Mouse (Mus musculus) left cerebral cortex, postnatal 4 days (tissue): Measurements from ENCODE around the gene Tbc1d16. TPM values are rescaled to one million over a fixed set of nuclear protein-coding genes. Genes with fewer than 3 reads are reported as not detected.

ENCODE experiments used
- DNase-seq: peaks from one replicate; pipeline ENCODE4 v3.0.0-alpha.2; 2022
- intact Hi-C: fragments of 180-260 bp; cut with DNase I; formaldehyde crosslinking; loops from one replicate; pipeline ENCODE4 v1.15.1; 2025
- total RNA-seq, 2 experiments: library from RNA; stranded (reverse); gene quantifications; 2 replicates each; pipeline ENCODE4 v1.2.3; 2021

The Tbc1d16 gene
- total RNA-seq, 2 experiments from 2014 or later, result 217 to 222 TPM

DNA sequence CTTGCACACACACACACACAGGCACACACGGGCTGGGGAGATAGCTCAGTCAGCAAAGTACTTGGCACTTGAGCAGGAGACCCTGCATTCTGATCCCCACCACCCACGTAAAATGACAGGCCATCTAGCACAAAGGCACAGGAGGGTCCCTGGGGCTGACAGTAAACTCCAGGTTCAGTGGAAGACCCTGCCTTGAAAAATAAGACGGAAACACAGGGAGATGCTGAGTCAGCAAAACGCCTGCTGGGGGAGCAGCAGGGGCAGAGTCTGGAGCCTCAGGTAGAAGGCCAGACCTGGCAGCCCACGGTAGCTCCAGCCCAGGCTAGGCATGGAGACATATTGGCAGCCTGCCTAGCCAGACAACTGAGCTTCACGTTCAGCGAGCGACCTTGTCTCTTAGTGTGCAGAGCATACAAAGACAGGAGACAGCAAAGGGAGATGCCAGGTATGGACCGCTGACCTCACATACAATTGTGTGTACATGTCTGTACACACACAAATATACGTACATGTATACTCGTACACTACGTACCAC is 46.4 kb downstream of the Tbc1d16 start:
- intact Hi-C loops, result no loop called here
- DNase-seq, result no peak

GRCm38 (mm10) chr11:119180824-119181582 is 47.3 kb downstream of the Tbc1d16 start:
- intact Hi-C loops, result no loop called here
- DNase-seq, result no peak

- DNase-seq, result no peak
- intact Hi-C loops, result no loop called here
Measured at GRCm38 (mm10) chr11:119178317-119178716, 50.0 kb downstream of the Tbc1d16 start.

DNA sequence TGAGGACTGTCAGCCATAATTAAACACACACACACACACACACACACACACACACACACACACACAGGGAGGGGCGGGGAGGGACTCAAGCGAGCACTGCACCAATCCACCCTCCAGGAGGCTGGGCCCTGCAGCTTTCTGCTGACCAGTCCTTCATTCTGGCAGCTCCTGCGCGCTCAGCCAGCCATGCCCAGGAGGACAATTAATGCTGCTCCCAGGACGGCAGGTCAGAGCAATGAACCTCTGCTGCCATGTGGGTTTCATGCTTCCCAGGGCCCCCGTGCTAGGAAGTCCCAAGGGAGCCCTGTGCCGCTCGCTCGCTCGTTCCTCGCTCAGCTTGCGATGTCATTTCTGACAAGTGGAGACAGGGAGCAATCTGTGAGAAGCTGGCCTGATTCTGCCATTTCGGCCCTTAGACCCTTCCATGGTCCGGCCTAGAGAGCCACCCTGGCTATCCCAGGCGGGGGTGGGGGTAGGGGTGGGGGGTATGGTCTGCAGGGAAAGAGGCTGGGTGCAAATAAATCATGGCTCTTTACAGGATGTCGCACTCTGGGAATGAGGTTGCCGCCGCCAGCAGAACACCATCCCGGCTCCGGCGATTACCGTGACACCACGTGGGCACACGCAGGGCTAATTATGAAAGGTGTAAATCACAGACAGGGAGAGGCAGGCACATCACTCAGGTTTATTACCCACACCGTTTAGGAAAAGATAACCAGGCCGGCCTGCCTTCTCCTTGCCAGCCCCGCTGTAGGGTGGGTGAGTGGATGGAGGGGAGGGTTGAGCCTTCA is 51.7 kb downstream of the Tbc1d16 start:
- intact Hi-C loops, result no loop called here
- no peak for DNase-seq

- intact Hi-C loops, result no loop called here
- no peak for DNase-seq
Measured at GRCm38 (mm10) chr11:119171588-119171987, 56.7 kb downstream of the Tbc1d16 start.

- no peak for DNase-seq
- intact Hi-C loops, result no loop called here
Measured at GRCm38 (mm10) chr11:119168851-119169250, 59.4 kb downstream of the Tbc1d16 start.

DNA sequence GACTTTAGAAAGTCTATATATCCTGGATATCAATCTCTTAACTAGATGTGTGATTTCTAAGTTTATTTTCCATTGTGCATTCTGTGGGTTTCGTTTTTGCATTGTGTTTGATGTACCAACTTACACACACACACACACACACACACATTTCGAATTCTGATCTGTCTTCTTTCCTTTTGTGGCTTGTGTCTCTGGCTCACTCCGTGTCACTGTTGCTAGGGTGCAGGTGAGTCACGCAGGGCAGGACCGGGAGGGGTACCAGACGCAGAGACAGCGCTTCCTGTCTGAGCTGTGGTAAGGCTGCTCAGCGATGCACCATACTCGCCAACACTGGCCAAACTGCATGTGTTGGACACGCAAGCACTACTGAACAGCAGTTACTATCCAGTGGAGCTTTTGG is 62.3 kb downstream of the Tbc1d16 start:
- DNase-seq, result no peak
- intact Hi-C loops, result no loop called here

GRCm38 (mm10) chr11:119164375-119164774 is 63.9 kb downstream of the Tbc1d16 start:
- intact Hi-C loops, result no loop called here
- no peak for DNase-seq

DNA sequence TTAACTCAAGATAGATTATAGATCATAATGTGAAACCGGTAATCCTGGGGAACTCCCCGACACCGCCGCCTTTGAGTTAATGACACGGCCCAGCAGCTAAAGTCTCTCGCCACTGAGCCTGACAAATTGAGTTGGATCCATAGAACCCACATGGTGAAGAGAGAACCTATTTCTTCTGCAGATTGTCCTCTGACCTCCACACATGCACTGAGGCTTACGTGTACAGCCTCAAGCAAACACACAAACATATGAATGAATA is 64.6 kb downstream of the Tbc1d16 start:
- DNase-seq, result no peak
- intact Hi-C loops, result no loop called here

- DNase-seq, result no peak
- intact Hi-C loops, result no loop called here
Measured at GRCm38 (mm10) chr11:119162959-119163733, 65.2 kb downstream of the Tbc1d16 start.

GRCm38 (mm10) chr11:119161665-119162064 is 66.6 kb downstream of the Tbc1d16 start:
- no peak for DNase-seq
- intact Hi-C loops, result no loop called here

GRCm38 (mm10) chr11:119160050-119160449 is 68.2 kb downstream of the Tbc1d16 start:
- intact Hi-C loops, result no loop called here
- DNase-seq, result no peak

GRCm38 (mm10) chr11:119159496-119159895 is 68.8 kb downstream of the Tbc1d16 start:
- peak; percentile 63 for DNase-seq
- intact Hi-C loops, result no loop called here

GRCm38 (mm10) chr11:119157377-119158189 is 70.7 kb downstream of the Tbc1d16 start:
- no peak for DNase-seq
- intact Hi-C loops, result no loop called here

DNA sequence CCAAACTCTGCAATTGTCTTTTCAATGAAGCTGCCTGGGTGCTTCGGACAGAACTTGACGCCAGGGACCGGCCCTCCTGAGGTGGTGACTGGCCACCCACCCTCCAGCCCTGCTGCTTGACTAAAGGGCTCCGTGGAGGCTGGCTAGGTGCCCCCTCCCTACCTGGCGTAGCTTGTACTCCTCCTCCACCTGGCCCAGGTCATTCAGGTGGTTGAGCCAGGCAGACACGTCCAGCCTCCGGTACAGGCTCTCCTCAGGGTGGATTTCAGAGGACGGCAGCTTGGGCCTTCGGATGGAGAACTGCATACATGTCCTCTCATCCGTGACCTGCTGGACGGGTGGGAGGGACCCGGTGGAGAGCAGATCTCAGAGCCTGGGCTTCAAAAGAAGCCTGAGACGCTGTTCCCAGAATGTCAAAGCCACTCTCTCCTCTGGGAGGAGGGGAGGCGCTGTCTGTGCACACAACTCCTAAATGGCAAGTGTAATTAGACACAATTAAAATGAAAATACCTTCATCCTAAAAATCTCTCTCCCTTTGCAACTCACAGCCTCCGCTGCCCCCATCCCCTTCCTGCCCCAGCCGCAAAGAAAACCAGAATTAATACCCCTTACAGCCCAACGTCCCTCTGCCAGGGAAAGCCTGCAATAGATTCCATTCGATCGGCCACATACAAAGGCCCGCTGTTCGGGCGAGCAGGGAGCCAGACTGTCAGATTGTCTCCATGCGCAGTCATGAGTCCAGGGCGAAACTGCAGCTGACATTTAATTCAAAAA is 71.6 kb downstream of the Tbc1d16 start:
- DNase-seq, result peak; percentile 57
- intact Hi-C loops, result no loop called here

DNA sequence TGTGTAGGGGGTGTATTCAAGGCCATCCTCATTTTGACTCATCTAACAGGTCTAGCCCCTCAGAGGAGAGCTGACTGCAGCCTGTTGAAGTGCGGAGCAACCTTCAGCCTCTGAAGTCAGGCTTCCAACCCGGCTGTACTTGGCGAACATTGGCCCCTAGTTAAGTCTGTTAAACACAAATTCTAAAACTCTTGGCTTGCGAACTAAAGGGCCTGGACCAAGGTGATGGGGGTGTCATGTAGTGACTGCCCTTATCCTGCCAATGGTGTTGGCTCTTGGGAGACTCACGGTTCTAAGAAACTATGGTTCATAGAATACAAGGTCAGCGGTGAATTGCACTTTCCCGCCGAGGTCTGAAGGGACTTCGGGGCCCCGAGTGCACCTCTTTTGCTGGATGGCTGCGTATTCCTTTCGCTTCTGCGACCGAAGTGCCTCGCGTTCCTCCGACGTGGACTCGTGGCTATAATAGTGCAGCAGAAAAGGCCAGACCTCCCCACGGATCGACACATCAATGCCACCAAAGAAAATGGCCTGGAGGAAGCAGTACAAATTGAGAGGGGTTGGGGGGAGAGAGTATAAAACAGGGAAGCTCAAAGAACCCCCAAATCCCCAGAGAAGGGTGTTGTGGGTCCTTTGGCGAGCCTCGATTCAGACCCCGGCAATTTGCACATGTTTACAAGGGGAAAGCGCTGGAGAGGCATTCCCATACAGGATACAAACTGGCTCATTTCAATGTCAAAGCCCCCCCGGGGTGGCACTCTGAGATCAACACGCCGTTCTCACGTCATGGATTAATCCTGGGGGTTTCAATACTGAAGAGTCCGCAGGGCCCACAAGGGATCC is 72.4 kb downstream of the Tbc1d16 start:
- intact Hi-C loops, result no loop called here
- no peak for DNase-seq

DNA sequence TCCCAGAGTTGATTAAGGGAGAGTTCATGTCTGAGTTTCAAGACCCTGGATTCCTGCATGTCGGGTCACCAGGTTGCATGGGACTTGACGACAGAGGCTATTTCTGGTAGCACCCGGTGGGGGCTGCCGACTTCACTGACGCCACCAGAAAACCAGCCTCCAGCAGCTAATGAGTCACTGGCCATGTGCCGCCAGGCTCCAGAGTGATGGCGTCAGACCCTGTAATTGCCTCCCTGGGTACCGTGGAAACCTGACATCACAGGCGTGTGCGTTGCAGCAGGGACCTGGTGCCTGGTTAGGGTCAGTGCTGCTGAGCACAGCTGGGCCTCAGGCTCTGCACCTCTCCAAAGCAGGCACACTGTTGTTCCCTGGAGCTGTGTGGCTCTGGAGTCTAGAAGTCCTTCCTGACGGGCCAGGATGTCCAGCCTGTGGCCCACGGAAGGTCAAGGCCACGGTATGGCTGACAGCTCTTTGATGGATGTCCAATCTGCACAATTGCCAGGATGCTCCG is 75.9 kb downstream of the Tbc1d16 start:
- intact Hi-C loops, result no loop called here
- no peak for DNase-seq

DNA sequence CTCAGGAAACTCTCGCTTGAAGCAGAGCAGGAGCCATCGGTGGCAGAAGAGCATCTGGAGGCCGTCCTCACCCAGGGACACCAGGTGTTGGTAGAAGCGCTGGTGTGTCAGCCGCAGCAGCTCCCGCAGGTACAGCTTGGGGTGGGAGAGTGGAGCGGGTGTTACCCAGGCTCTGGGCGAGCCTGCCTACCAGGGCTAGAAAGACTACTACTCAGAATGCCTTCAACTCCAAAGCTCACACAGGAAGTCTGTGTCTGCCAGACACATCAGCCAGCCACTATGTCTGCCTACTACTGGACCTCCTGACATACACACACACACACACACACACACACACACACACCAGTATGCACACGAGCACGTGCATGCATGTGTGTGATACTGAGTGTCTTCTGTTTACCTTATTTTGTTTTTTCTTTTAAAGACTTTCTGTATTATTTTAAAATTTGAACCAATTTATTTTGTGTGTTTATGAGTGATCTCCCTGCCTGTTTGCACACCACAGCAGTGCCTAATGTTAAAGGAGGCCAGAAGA is 77.2 kb downstream of the Tbc1d16 start:
- intact Hi-C loops, result no loop called here
- DNase-seq, result no peak
